Mouse (Mus musculus): ENCODE results near the gene Hsd17b10.

- no peak for TF ChIP-seq MXI1 (IDR thresholded peaks at IDR 0.05; ENCODE audit: low read depth, low read length)
- peak in 1 of 2 experiments; percentile 18; a peak in 1 of 4 replicates for TF ChIP-seq CTCF (conservative IDR thresholded peaks at IDR 0.05 in 1 of 2, IDR thresholded peaks at IDR 0.05 in 1 of 2; ENCODE audit: low read depth in 2 of 2, low read length in 2 of 2)
- TF ChIP-seq MAX (IDR thresholded peaks at IDR 0.05; ENCODE audit: low read length), result no peak
- TF ChIP-seq POLR2A (IDR thresholded peaks at IDR 0.05; ENCODE audit: low read depth, low read length), result no peak
- TF ChIP-seq NELFE (IDR thresholded peaks at IDR 0.05; ENCODE audit: low read depth, low read length), result no peak
- no peak for TF ChIP-seq ZKSCAN1 (IDR thresholded peaks at IDR 0.05; ENCODE audit: borderline replicate concordance, low read depth, low read length)
- TF ChIP-seq EP300 (IDR thresholded peaks at IDR 0.05; ENCODE audit: low read length), result no peak
- no peak for TF ChIP-seq PAX5 (IDR thresholded peaks at IDR 0.05; ENCODE audit: low read length)
- no peak for TF ChIP-seq UBTF (IDR thresholded peaks at IDR 0.05; ENCODE audit: low read depth, low read length)
- no peak for TF ChIP-seq ZMIZ1 (IDR thresholded peaks at IDR 0.05; ENCODE audit: low read depth, low read length)
- TF ChIP-seq POLR2AphosphoS2 (IDR thresholded peaks at IDR 0.05; ENCODE audit: low read depth, low read length), result no peak
These were observed 45.6 kb downstream of the Hsd17b10 start for GRCm38 (mm10) chrX:152047230-152047629.
